Mouse (Mus musculus): Measurements from ENCODE around the gene Wdr25. TPM values are rescaled to one million over a fixed set of nuclear protein-coding genes. Genes with fewer than 3 reads are reported as not detected.

Wdr25 gene
- polyA plus RNA-seq (2014; fragmentation: Illumina TruSeq; extraction: RNeasy Lipid Tissue Mini Kit (QIAGEN cat#74804); ENCODE audit: low read depth, low replicate concordance), result 0.32 TPM

GRCm38 (mm10) chr12:108892989-108893714 is at the start of gene Wdr25:
Wdr25 (plus strand) TSS chr12:108893631.

GRCm38 (mm10) chr12:108893715-108894431 is 442 bp downstream of the Wdr25 start, which contains the start of gene Wars:
Wars (minus strand) TSS chr12:108894174.

GRCm38 (mm10) chr12:109068167-109068653 is 174.8 kb downstream of the Wdr25 start, which contains the start of gene Begain:
Begain (minus strand) TSS chr12:109068217.

Other genes starting within 250 kb of the Wdr25 start
- gene Degs2, start 191.3 kb upstream of the Wdr25 start, polyA plus RNA-seq (2014; fragmentation: Illumina TruSeq; extraction: RNeasy Lipid Tissue Mini Kit (QIAGEN cat#74804); ENCODE audit: low read depth, low replicate concordance), result not detected
- 35.6 TPM for gene Yy1, start 100.7 kb upstream of the Wdr25 start, polyA plus RNA-seq (2014; fragmentation: Illumina TruSeq; extraction: RNeasy Lipid Tissue Mini Kit (QIAGEN cat#74804); ENCODE audit: low read depth, low replicate concordance)
- not detected for gene Slc25a29, start 57.7 kb upstream of the Wdr25 start, polyA plus RNA-seq (2014; fragmentation: Illumina TruSeq; extraction: RNeasy Lipid Tissue Mini Kit (QIAGEN cat#74804); ENCODE audit: low read depth, low replicate concordance)
- 42.0 TPM for gene Slc25a47, start 57.6 kb upstream of the Wdr25 start, polyA plus RNA-seq (2014; fragmentation: Illumina TruSeq; extraction: RNeasy Lipid Tissue Mini Kit (QIAGEN cat#74804); ENCODE audit: low read depth, low replicate concordance)
- 4.4 TPM for gene Wars, start 543 bp downstream of the Wdr25 start, polyA plus RNA-seq (2014; fragmentation: Illumina TruSeq; extraction: RNeasy Lipid Tissue Mini Kit (QIAGEN cat#74804); ENCODE audit: low read depth, low replicate concordance)
- not detected for gene Begain, start 174.6 kb downstream of the Wdr25 start, polyA plus RNA-seq (2014; fragmentation: Illumina TruSeq; extraction: RNeasy Lipid Tissue Mini Kit (QIAGEN cat#74804); ENCODE audit: low read depth, low replicate concordance)

All from liver, adult 10 weeks (tissue).